Mouse (Mus musculus): ENCODE data around the gene Srgap2.

DNA sequence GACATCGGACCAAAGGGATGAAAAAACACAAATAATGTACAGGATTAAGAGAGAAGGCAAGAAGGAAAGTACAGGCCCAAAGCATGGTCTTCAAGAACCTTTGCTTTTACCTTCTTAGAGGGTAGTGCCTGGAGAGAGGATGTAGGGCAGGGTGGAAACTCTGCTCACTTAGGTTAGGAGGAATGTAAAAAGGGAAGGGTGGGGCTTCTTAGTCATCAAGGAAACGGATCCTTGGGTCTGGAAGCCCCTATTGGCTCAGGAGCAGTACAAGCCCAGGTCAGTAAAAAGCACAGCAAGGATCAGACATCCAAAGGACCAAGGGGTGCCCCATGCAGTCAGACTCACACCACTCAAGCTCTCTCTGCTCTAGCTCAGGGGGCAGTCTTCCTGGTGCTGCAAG is 239.9 kb downstream of the Srgap2 start:
- TF ChIP-seq EP300 (IDR thresholded peaks at IDR 0.05; ENCODE audit: insufficient read depth, low read depth, low read length), result no peak
- TF ChIP-seq CTCF (IDR thresholded peaks at IDR 0.05; ENCODE audit: low read depth, low read length), result no peak
- TF ChIP-seq POLR2A (IDR thresholded peaks at IDR 0.05; ENCODE audit: insufficient read depth, low read length), result no peak

All from ES-Bruce4 (cell line).